Mouse (Mus musculus): ENCODE results near the gene Ryr2. TPM values are rescaled to one million over a fixed set of nuclear protein-coding genes. Genes with fewer than 3 reads are reported as not detected.
"Not testable (repeated sequence)": the region's sequence is repeated elsewhere in the genome, so short reads cannot be mapped to it uniquely, and the experiment has no call there.

Gene Ryr2
- total RNA-seq (2014; rRNA removed) (under 0.01 and 0.20 TPM in 2 replicates), polyA plus RNA-seq (2012; rRNA removed) (0.01 TPM in 1 of 2 replicates, not detected in the other)

- Histone ChIP-seq H3K9ac (ENCODE audit: low read depth, low read length) (no peak within 1 kb of the TSS), H3K36me3 (ENCODE audit: control insufficient read depth, insufficient read depth, low read length) (no peaks in the 10 kb centered on the region), H3K79me2 (ENCODE audit: control insufficient read depth, insufficient read depth, low read length) (no peaks in the 10 kb centered on the region), H3K27me3 (ENCODE audit: control insufficient read depth, insufficient read depth, low read length) (peaks cover 8% of the 10 kb centered on the region; the same call in 1 of the 2 replicates), H3K4me1 (ENCODE audit: control insufficient read depth, insufficient read depth, low read length) (no peaks in the 10 kb centered on the region), H3K4me3 (ENCODE audit: insufficient read depth, low read depth, low read length) (no peak within 1 kb of the TSS), H3K27ac (replicated peaks; ENCODE audit: insufficient read depth, low read depth, low read length) (no peak within 1 kb of the TSS)
- 9% methylated on average over 60 of the region's 64 CpGs for WGBS
- DNase-seq (ENCODE audit: extremely low read depth, low read depth, low spot score) = peak; percentile 19
- peak; percentile 51 for TF ChIP-seq CTCF (IDR thresholded peaks at IDR 0.05; ENCODE audit: low read depth, low read length)
- TF ChIP-seq POLR2A (IDR thresholded peaks at IDR 0.05; ENCODE audit: extremely low read depth, insufficient read depth, low read length) = no peak
Measured at GRCm38 (mm10) chr13:12106662-12107632, at the start of gene Ryr2. Ryr2 (minus strand) TSS chr13:12106945.

- H3K27me3 ChIP-seq (ENCODE audit: control insufficient read depth, insufficient read depth, low read length) = no peaks in the 10 kb centered on the region
- 82% methylated on average over 11 of the region's 11 CpGs for WGBS
- H3K27ac ChIP-seq (replicated peaks; ENCODE audit: insufficient read depth, low read depth, low read length) = no peak overlapping the region
- no peak for TF ChIP-seq CTCF (IDR thresholded peaks at IDR 0.05; ENCODE audit: low read depth, low read length)
- TF ChIP-seq POLR2A (IDR thresholded peaks at IDR 0.05; ENCODE audit: extremely low read depth, insufficient read depth, low read length) = no peak
- no peak overlapping the region for H3K4me3 ChIP-seq (ENCODE audit: insufficient read depth, low read depth, low read length)
- no peaks in the 10 kb centered on the region for H3K4me1 ChIP-seq (ENCODE audit: control insufficient read depth, insufficient read depth, low read length)
- DNase-seq (ENCODE audit: extremely low read depth, low read depth, low spot score) = no peak
- no peaks in the 10 kb centered on the region for H3K79me2 ChIP-seq (ENCODE audit: control insufficient read depth, insufficient read depth, low read length)
- H3K36me3 ChIP-seq (ENCODE audit: control insufficient read depth, insufficient read depth, low read length) = no peaks in the 10 kb centered on the region
- no peak overlapping the region for H3K9ac ChIP-seq (ENCODE audit: low read depth, low read length)
Measured at GRCm38 (mm10) chr13:12153922-12154321, 47.2 kb upstream of the Ryr2 start.

- DNase-seq (ENCODE audit: extremely low read depth, low read depth, low spot score) = peak; percentile 35
- 62% methylated on average over 6 of the region's 6 CpGs for WGBS
- TF ChIP-seq POLR2A (IDR thresholded peaks at IDR 0.05; ENCODE audit: extremely low read depth, insufficient read depth, low read length) (no peak), CTCF (IDR thresholded peaks at IDR 0.05; ENCODE audit: low read depth, low read length) (no peak)
Measured at GRCm38 (mm10) chr13:12146918-12147507, 40.3 kb upstream of the Ryr2 start.

GRCm38 (mm10) chr13:12146402-12146801 lies 39.7 kb upstream of the Ryr2 start:
- peaks cover 2% of the 10 kb centered on the region; the same call in 1 of the 2 replicates for H3K4me1 ChIP-seq (ENCODE audit: control insufficient read depth, insufficient read depth, low read length)
- no peaks in the 10 kb centered on the region for H3K36me3 ChIP-seq (ENCODE audit: control insufficient read depth, insufficient read depth, low read length)
- no peaks in the 10 kb centered on the region for H3K27me3 ChIP-seq (ENCODE audit: control insufficient read depth, insufficient read depth, low read length)
- H3K9ac ChIP-seq (ENCODE audit: low read depth, low read length) = no peak overlapping the region
- WGBS = 11% methylated on average over 2 of the region's 2 CpGs
- no peak overlapping the region for H3K27ac ChIP-seq (replicated peaks; ENCODE audit: insufficient read depth, low read depth, low read length)
- peak; percentile 91 for DNase-seq (ENCODE audit: extremely low read depth, low read depth, low spot score)
- no peaks in the 10 kb centered on the region for H3K79me2 ChIP-seq (ENCODE audit: control insufficient read depth, insufficient read depth, low read length)
- TF ChIP-seq CTCF (IDR thresholded peaks at IDR 0.05; ENCODE audit: low read depth, low read length) = no peak
- no peak for TF ChIP-seq POLR2A (IDR thresholded peaks at IDR 0.05; ENCODE audit: extremely low read depth, insufficient read depth, low read length)
- no peak overlapping the region for H3K4me3 ChIP-seq (ENCODE audit: insufficient read depth, low read depth, low read length)

More at GRCm38 (mm10) chr13:12146918-12147507, 40.3 kb upstream of the Ryr2 start:
- Histone ChIP-seq H3K4me1 (ENCODE audit: control insufficient read depth, insufficient read depth, low read length) (peaks cover 2% of the 10 kb centered on the region; the same call in 1 of the 2 replicates), H3K4me3 (ENCODE audit: insufficient read depth, low read depth, low read length) (no peak overlapping the region), H3K79me2 (ENCODE audit: control insufficient read depth, insufficient read depth, low read length) (no peaks in the 10 kb centered on the region), H3K27me3 (ENCODE audit: control insufficient read depth, insufficient read depth, low read length) (no peaks in the 10 kb centered on the region), H3K36me3 (ENCODE audit: control insufficient read depth, insufficient read depth, low read length) (no peaks in the 10 kb centered on the region), H3K27ac (replicated peaks; ENCODE audit: insufficient read depth, low read depth, low read length) (no peak overlapping the region), H3K9ac (ENCODE audit: low read depth, low read length) (no peak overlapping the region)

- 94% methylated on average over 5 of the region's 5 CpGs for WGBS
- no peak overlapping the region for H3K9ac ChIP-seq (ENCODE audit: low read depth, low read length)
- no peaks in the 10 kb centered on the region for H3K36me3 ChIP-seq (ENCODE audit: control insufficient read depth, insufficient read depth, low read length)
- H3K4me1 ChIP-seq (ENCODE audit: control insufficient read depth, insufficient read depth, low read length) = peaks cover 2% of the 10 kb centered on the region; the same call in 1 of the 2 replicates
- DNase-seq (ENCODE audit: extremely low read depth, low read depth, low spot score) = no peak
- no peak overlapping the region for H3K27ac ChIP-seq (replicated peaks; ENCODE audit: insufficient read depth, low read depth, low read length)
- no peak overlapping the region for H3K4me3 ChIP-seq (ENCODE audit: insufficient read depth, low read depth, low read length)
- H3K79me2 ChIP-seq (ENCODE audit: control insufficient read depth, insufficient read depth, low read length) = no peaks in the 10 kb centered on the region
- no peaks in the 10 kb centered on the region for H3K27me3 ChIP-seq (ENCODE audit: control insufficient read depth, insufficient read depth, low read length)
- TF ChIP-seq CTCF (IDR thresholded peaks at IDR 0.05; ENCODE audit: low read depth, low read length) = no peak
- no peak for TF ChIP-seq POLR2A (IDR thresholded peaks at IDR 0.05; ENCODE audit: extremely low read depth, insufficient read depth, low read length)
Measured at GRCm38 (mm10) chr13:12143347-12143746, 36.6 kb upstream of the Ryr2 start.

- DNase-seq (ENCODE audit: extremely low read depth, low read depth, low spot score); H3K27ac ChIP-seq (replicated peaks; ENCODE audit: insufficient read depth, low read depth, low read length); H3K9ac ChIP-seq (ENCODE audit: low read depth, low read length); H3K79me2 ChIP-seq (ENCODE audit: control insufficient read depth, insufficient read depth, low read length); H3K4me1 ChIP-seq (ENCODE audit: control insufficient read depth, insufficient read depth, low read length); H3K27me3 ChIP-seq (ENCODE audit: control insufficient read depth, insufficient read depth, low read length); H3K4me3 ChIP-seq (ENCODE audit: insufficient read depth, low read depth, low read length); H3K36me3 ChIP-seq (ENCODE audit: control insufficient read depth, insufficient read depth, low read length): not testable (repeated sequence)
- 89% methylated on average over 10 of the region's 10 CpGs for WGBS
Measured at GRCm38 (mm10) chr13:12136461-12136860, 29.7 kb upstream of the Ryr2 start.
